Mouse (Mus musculus) hindbrain, embryonic 15.5 days (tissue): Measurements from ENCODE around the gene Rdh5. TPM values are rescaled to one million over a fixed set of nuclear protein-coding genes. Genes with fewer than 3 reads are reported as not detected.

Experiments used
- ATAC-seq: fragments of 200-750 bp; cut with Nextera tagmentation; 2 replicates; pipeline ENCODE4 v1.8.0; 2017; ENCODE audit warnings: low read depth, moderate number of reproducible peaks, moderate TSS enrichment; ENCODE audit not compliant: low FRiP score
- H3K27ac ChIP-seq: fragments of 300-500 bp; sonication (generic); replicated peaks from 2 replicates; pipeline ENCODE4 v1.5.1; 2015; ENCODE audit warnings: mild to moderate bottlenecking, inconsistent platforms
- H3K27me3 ChIP-seq: fragments of 300-500 bp; sonication (generic); 2 replicates; pipeline ENCODE4 v1.6.1; 2015; ENCODE audit warnings: control low read depth, inconsistent platforms
- H3K36me3 ChIP-seq: fragments of 300-500 bp; sonication (generic); 2 replicates; pipeline ENCODE4 v1.6.1; 2015; ENCODE audit warnings: control low read depth, inconsistent platforms
- H3K4me1 ChIP-seq: fragments of 300-500 bp; sonication (generic); replicated peaks from 2 replicates; pipeline ENCODE4 v1.6.1; 2015; ENCODE audit warnings: control low read depth, inconsistent platforms
- H3K4me2 ChIP-seq: fragments of 300-500 bp; sonication (generic); 2 replicates; pipeline ENCODE4 v1.6.1; 2015; ENCODE audit warnings: moderate library complexity, mild to moderate bottlenecking, inconsistent platforms
- H3K4me3 ChIP-seq: fragments of 300-500 bp; sonication (generic); 2 replicates; pipeline ENCODE4 v1.5.1; 2015; ENCODE audit warnings: mild to moderate bottlenecking, inconsistent platforms
- H3K9ac ChIP-seq: fragments of 300-500 bp; sonication (generic); 2 replicates; pipeline ENCODE4 v1.6.1; 2015; ENCODE audit warnings: inconsistent platforms
- H3K9me3 ChIP-seq: fragments of 300-500 bp; sonication (generic); 2 replicates; pipeline ENCODE4 v1.6.1; 2016; ENCODE audit warnings: control low read depth, inconsistent platforms
- WGBS: fragments of 180-500 bp; shearing (Covaris S2); methylation state at CpG from one replicate; pipeline ENCODE4 v1.1.7; 2015; 5-methylcytosine and 5-hydroxymethylcytosine counted together
- polyA plus RNA-seq: library from polyadenylated mRNA; unstranded; fragments of >200 nt; fragmentation: Nextera tagmentation; extraction: Ambion mirVana; gene quantifications from 2 replicates; pipeline ENCODE4 v1.2.1, GENCODE M21; 2015

The Rdh5 gene
- polyA plus RNA-seq, 1 experiment from 2014 or later = 22.1 TPM

DNA sequence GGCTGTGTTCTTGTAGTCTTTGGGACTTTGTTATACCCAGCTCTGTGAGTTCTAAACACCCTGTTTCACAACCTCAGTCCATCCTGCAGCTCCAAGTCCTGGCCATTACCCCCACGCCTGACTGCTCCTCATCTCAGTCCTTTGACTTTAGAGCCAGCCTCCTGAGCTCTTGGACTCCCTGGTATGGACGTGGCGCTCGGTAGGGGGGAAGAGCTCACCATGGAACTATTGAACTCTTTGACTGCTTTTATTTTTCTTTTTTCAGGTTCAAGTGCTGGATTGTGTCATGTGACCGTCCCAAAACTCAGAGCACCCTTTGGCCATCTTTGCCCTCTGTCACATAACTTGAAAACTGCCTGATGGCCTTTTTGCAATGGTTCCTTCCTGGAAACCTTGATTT, 40.6 kb downstream of the Rdh5 start:
- no peak overlapping the region for H3K4me2 ChIP-seq
- H3K9ac ChIP-seq = no peak overlapping the region
- H3K36me3 ChIP-seq = peaks cover 8% of the 10 kb centered on the region
- H3K27ac ChIP-seq = no peak overlapping the region
- no peak overlapping the region for H3K4me3 ChIP-seq
- ATAC-seq = no peak
- H3K4me1 ChIP-seq = no peaks in the 10 kb centered on the region
- 87% methylated on average over 5 of the region's 5 CpGs for WGBS
- no peaks in the 10 kb centered on the region for H3K27me3 ChIP-seq
- H3K9me3 ChIP-seq = no peaks in the 10 kb centered on the region

DNA sequence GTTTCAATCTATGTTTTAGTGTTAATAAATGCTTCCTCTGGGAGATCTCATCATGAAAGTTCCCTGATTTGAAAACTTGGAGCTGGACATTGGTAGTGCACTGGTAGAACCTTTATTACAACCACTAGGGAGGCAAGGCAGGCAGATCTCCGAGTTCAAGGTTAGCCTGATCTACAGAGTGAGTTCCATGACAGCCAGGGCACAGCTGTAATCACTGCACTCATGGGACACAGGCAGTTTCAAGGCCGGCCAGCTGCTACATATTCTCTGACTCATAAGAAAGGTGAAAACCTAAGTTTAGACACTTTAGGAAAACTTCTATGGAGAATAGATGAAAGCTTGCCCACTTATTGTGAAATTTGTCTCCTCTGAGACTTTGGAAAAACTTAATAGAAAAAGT, 43.9 kb downstream of the Rdh5 start:
- ATAC-seq = no peak

DNA sequence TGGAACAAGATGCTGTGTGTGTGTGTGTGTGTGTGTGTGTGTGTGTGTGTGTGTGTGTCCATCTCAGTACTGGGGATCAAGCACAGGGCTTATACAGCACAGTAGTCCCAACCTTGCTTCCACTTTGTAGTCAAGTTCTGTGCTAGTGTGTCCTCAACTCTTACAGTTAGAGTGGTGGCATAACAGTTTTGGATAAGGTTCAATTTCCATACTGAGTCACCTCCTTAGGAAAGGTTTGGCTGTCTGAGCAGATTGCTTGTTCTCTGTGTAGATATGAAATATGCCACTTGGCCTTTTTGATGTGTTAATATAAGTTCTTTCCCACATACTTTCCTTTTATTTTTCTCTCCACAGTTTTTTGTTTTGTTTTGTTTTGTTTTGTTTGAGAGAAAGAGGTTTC, 44.4 kb downstream of the Rdh5 start:
- Histone ChIP-seq H3K4me1 (no peaks in the 10 kb centered on the region), H3K27ac (no peak overlapping the region), H3K36me3 (peaks cover 27% of the 10 kb centered on the region), H3K9ac (no peak overlapping the region), H3K27me3 (no peaks in the 10 kb centered on the region), H3K4me2 (no peak overlapping the region), H3K4me3 (no peak overlapping the region), H3K9me3 (no peaks in the 10 kb centered on the region)
- ATAC-seq = no peak

More for the DNA sequence above, 43.9 kb downstream of the Rdh5 start:
- Histone ChIP-seq H3K27me3 (no peaks in the 10 kb centered on the region), H3K27ac (no peak overlapping the region), H3K4me1 (no peaks in the 10 kb centered on the region), H3K4me3 (no peak overlapping the region), H3K4me2 (no peak overlapping the region), H3K9me3 (no peaks in the 10 kb centered on the region), H3K36me3 (peaks cover 22% of the 10 kb centered on the region), H3K9ac (no peak overlapping the region)
- 80% methylated on average over 2 of the region's 2 CpGs for WGBS

DNA sequence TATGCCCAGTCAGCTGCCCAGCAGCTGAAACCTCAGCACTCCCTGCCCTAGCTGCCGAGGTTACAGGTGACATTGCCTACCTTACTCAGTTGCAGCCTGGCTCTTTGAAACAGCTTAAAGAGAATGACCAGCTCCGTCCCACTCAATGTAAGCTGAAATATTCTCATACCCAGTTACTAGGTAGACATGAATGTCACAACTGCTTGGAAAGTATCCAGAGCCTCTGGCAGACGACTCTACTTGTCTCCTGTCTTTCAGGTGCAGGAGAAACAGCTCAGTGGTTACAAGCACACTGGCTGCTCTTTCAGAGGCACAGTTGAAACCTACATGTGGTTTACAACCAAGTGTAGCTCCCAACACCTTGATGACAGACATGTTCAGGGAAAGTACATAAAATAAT, 52.3 kb downstream of the Rdh5 start:
- no peak overlapping the region for H3K9ac ChIP-seq
- 88% methylated on average over 3 of the region's 3 CpGs for WGBS
- peaks cover 45% of the 10 kb centered on the region for H3K36me3 ChIP-seq
- no peak overlapping the region for H3K4me3 ChIP-seq
- no peaks in the 10 kb centered on the region for H3K27me3 ChIP-seq
- H3K9me3 ChIP-seq = no peaks in the 10 kb centered on the region
- ATAC-seq = no peak
- H3K27ac ChIP-seq = no peak overlapping the region
- H3K4me2 ChIP-seq = no peak overlapping the region
- no peaks in the 10 kb centered on the region for H3K4me1 ChIP-seq

DNA sequence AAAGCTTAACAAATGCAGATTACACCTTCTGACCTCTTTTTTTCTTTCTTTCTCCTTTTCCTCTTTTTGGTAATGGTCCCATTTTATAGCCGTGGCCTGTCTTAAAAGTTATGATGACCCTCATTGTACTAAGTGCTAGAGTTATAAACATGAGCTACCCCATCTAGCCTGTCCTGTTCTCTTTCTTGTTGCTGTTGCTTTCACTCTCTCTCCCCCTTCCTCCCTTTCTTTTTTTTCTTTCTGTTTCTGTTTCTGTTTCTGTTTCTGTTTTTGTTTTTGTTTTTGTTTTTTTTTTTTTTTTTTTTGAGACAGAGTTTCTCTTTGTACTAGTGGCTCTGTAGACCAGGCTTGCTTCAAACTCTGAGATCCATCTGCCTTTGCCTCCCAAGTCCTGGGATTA, 56.2 kb downstream of the Rdh5 start:
- no peak overlapping the region for H3K9ac ChIP-seq
- H3K4me1 ChIP-seq = no peaks in the 10 kb centered on the region
- H3K27ac ChIP-seq = no peak overlapping the region
- no peaks in the 10 kb centered on the region for H3K27me3 ChIP-seq
- H3K9me3 ChIP-seq = no peaks in the 10 kb centered on the region
- 89% methylated on average over 1 of the region's 1 CpGs for WGBS
- no peak overlapping the region for H3K4me2 ChIP-seq
- no peak for ATAC-seq
- H3K4me3 ChIP-seq = no peak overlapping the region
- peaks cover 14% of the 10 kb centered on the region for H3K36me3 ChIP-seq

DNA sequence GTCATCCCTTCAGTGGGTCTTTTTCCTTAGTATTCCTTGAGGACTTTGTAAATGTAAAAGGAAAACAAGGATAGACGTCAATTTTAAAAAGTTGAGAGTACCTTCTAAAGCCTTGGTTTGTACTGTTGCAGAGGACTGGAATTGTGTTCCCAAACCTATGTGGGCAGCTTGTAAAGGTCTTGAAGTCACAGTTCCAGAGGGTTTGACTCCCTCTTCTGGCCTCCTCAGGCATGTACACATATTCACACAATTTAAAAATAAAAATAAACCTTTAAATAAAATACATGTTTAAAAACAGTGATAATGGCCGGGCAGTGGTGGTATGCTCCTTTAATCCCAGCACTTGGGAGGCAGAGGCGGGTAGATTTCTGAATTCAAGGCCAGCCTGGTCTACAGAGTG, 56.6 kb downstream of the Rdh5 start:
- Histone ChIP-seq H3K9me3 (no peaks in the 10 kb centered on the region), H3K36me3 (peaks cover 12% of the 10 kb centered on the region), H3K9ac (no peak overlapping the region), H3K4me1 (no peaks in the 10 kb centered on the region), H3K27me3 (no peaks in the 10 kb centered on the region), H3K27ac (no peak overlapping the region), H3K4me3 (no peak overlapping the region), H3K4me2 (no peak overlapping the region)
- 85% methylated on average over 3 of the region's 3 CpGs for WGBS
- no peak for ATAC-seq

Other genes starting within 250 kb of the Rdh5 start
- gene Suox, start 248.8 kb downstream of the Rdh5 start, polyA plus RNA-seq = 14.5 TPM in 2 replicates
- gene Rab5b, start 226.6 kb downstream of the Rdh5 start, polyA plus RNA-seq = 113 and 121 TPM in 2 replicates
- 0.62 and 1.1 TPM in 2 replicates for gene Pmel, start 218.7 kb downstream of the Rdh5 start, polyA plus RNA-seq
- gene Cdk2, start 217.9 kb downstream of the Rdh5 start, polyA plus RNA-seq = 22.4 and 23.5 TPM in 2 replicates
- gene Dgka, start 178.0 kb downstream of the Rdh5 start, polyA plus RNA-seq = 7.7 and 8.9 TPM in 2 replicates
- gene Pym1, start 175.0 kb downstream of the Rdh5 start, polyA plus RNA-seq = 44.5 and 47.0 TPM in 2 replicates
- gene Mmp19, start 132.0 kb downstream of the Rdh5 start, polyA plus RNA-seq = 0.73 and 0.98 TPM in 2 replicates
- 50.5 and 51.9 TPM in 2 replicates for gene Dnajc14, start 118.8 kb downstream of the Rdh5 start, polyA plus RNA-seq
- gene Tmem198b, start 118.5 kb downstream of the Rdh5 start, polyA plus RNA-seq = 17.0 and 19.9 TPM in 2 replicates
- 146 and 151 TPM in 2 replicates for gene Sarnp, start 105.6 kb downstream of the Rdh5 start, polyA plus RNA-seq
- gene Ormdl2, start 101.2 kb downstream of the Rdh5 start, polyA plus RNA-seq = 28.1 and 28.8 TPM in 2 replicates
- gene Gdf11, start 31.2 kb downstream of the Rdh5 start, polyA plus RNA-seq = 8.6 and 8.9 TPM in 2 replicates
- 262 and 274 TPM in 2 replicates for gene Cd63, start 21.9 kb downstream of the Rdh5 start, polyA plus RNA-seq
- 266 and 268 TPM in 2 replicates for gene Bloc1s1, start 1.1 kb upstream of the Rdh5 start, polyA plus RNA-seq
- gene Itga7, start 10.9 kb upstream of the Rdh5 start, polyA plus RNA-seq = 8.9 TPM in 2 replicates
- gene Mettl7b, start 38.1 kb upstream of the Rdh5 start, polyA plus RNA-seq = not detected in 2 replicates
- gene Olfr9, start 66.5 kb upstream of the Rdh5 start, polyA plus RNA-seq = not detected in 2 replicates
- not detected in 2 replicates for gene Olfr763, start 87.9 kb upstream of the Rdh5 start, polyA plus RNA-seq
- gene Olfr764-ps1, start 117.0 kb upstream of the Rdh5 start, polyA plus RNA-seq = not detected in 2 replicates
- gene Olfr765, start 127.1 kb upstream of the Rdh5 start, polyA plus RNA-seq = not detected in 2 replicates
- gene Olfr766-ps1, start 146.1 kb upstream of the Rdh5 start, polyA plus RNA-seq = not detected in 2 replicates
- not detected in 2 replicates for gene Olfr767, start 160.0 kb upstream of the Rdh5 start, polyA plus RNA-seq
- not detected in 2 replicates for gene Olfr768, start 176.5 kb upstream of the Rdh5 start, polyA plus RNA-seq
- gene Olfr769, start 195.0 kb upstream of the Rdh5 start, polyA plus RNA-seq = not detected in 2 replicates
- not detected in 2 replicates for gene Olfr770, start 216.1 kb upstream of the Rdh5 start, polyA plus RNA-seq
- gene Olfr771, start 241.9 kb upstream of the Rdh5 start, polyA plus RNA-seq = not detected in 2 replicates